12 mouse cellular contexts compared by ENCODE assay signal in genomic region chr6:90624184-90624583, GRCm38 (mm10). TPM values are rescaled to one million over a fixed set of nuclear protein-coding genes. Genes with fewer than 3 reads are reported as not detected.
DNase-seq lines count a peak whose midpoint lies in the region; ATAC-seq and TF ChIP-seq lines count a peak whose summit lies in the region.
"Had no signal": no experiment of that assay in that cellular context is flagged by ENCODE, and none has a peak within 500 bp of the region (broad histone marks: within the 10 kb centered on the region; RNA-seq: fewer than 3 reads in every experiment).

No protein-coding gene starts in this region.

- H3K4me2 ChIP-seq in liver, embryonic 12.5 days, result peak overlapping the region; percentile 83
- no peak overlapping the region for H3K4me2 ChIP-seq in midbrain, embryonic 14.5 days (ENCODE audit: low read length)
- H3K4me2 ChIP-seq: midbrain, embryonic 12.5 days had no signal

- no peaks in the 10 kb centered on the region for H3K27me3 ChIP-seq in G1E (ENCODE audit: insufficient read depth, low read length)
- H3K27me3 ChIP-seq in liver, embryonic 12.5 days (replicated peaks), result no peaks in the 10 kb centered on the region
- no peaks in the 10 kb centered on the region for H3K27me3 ChIP-seq in midbrain, embryonic 14.5 days (ENCODE audit: control insufficient read depth, insufficient read depth, low read length)
- H3K27me3 ChIP-seq: heart, embryonic 13.5 days; midbrain, embryonic 12.5 days had no signal

- peak overlapping the region; percentile 71 for H3K9ac ChIP-seq in liver, embryonic 12.5 days
- no peak overlapping the region for H3K9ac ChIP-seq in midbrain, embryonic 14.5 days (replicated peaks; ENCODE audit: low read length)
- H3K9ac ChIP-seq: midbrain, embryonic 12.5 days had no signal

- intact Hi-C loops in left cerebral cortex, postnatal 36 days (cut with DNase I), result no loop called here

- DNase-seq in cerebellum, postnatal 10 days, result peak; percentile 58 to 70
- DNase-seq in G1E (ENCODE audit: low spot score), result peak; percentile 34
- DNase-seq in gastrocnemius, postnatal 4 days (ENCODE audit: low spot score in 2 of 2), result peak; percentile 64 to 82
- no peak for DNase-seq in midbrain, embryonic 14.5 days
- DNase-seq in left cerebral cortex, postnatal 36 days (ENCODE audit: low spot score in 2 of 2), result no peak
- DNase-seq: layer of hippocampus, adult 9-11 months; retina, postnatal 1 day had no signal

- no peaks in the 10 kb centered on the region for H3K9me3 ChIP-seq in G1E (replicated peaks)
- no peaks in the 10 kb centered on the region for H3K9me3 ChIP-seq in liver, embryonic 12.5 days (replicated peaks)
- no peaks in the 10 kb centered on the region for H3K9me3 ChIP-seq in midbrain, embryonic 14.5 days (ENCODE audit: control insufficient read depth, low read length)
- H3K9me3 ChIP-seq: heart, embryonic 13.5 days; midbrain, embryonic 12.5 days had no signal

- peak overlapping the region; percentile 99 for H3K27ac ChIP-seq in liver, embryonic 12.5 days
- no peak overlapping the region for H3K27ac ChIP-seq in midbrain, embryonic 14.5 days (replicated peaks; ENCODE audit: low read depth, low read length)
- H3K27ac ChIP-seq: midbrain, embryonic 12.5 days had no signal

- no peak for TF ChIP-seq CTCF in G1E (IDR thresholded peaks at IDR 0.05; ENCODE audit: low read depth, low read length)

- 32% methylated on average over 6 of the region's 6 CpGs for WGBS in liver, embryonic 12.5 days (ENCODE audit: insufficient replicate concordance)
- 91% methylated on average over 6 of the region's 6 CpGs for WGBS in midbrain, embryonic 14.5 days

- ATAC-seq in cerebellum, adult (ENCODE audit: insufficient number of reproducible peaks, low FRiP score, low TSS enrichment), result no peak
- no peak; the same call in 1 of the 2 replicates for ATAC-seq in G1E (ENCODE audit: extremely low read depth, insufficient number of reproducible peaks, low FRiP score, poor library complexity, severe bottlenecking)
- ATAC-seq in liver, embryonic 12.5 days, result no peak
- no peak for ATAC-seq in midbrain, embryonic 14.5 days (ENCODE audit: low FRiP score, low TSS enrichment)
- ATAC-seq in CD4-positive, CD25-positive, alpha-beta regulatory T cell, adult 4 months, result no peak

- H3K4me3 ChIP-seq in G1E (ENCODE audit: low read depth, low read length), result peak overlapping the region; percentile 65; the same call in 1 of the 2 replicates
- H3K4me3 ChIP-seq in liver, embryonic 12.5 days, result peak overlapping the region; percentile 68
- no peak overlapping the region for H3K4me3 ChIP-seq in midbrain, embryonic 14.5 days (replicated peaks; ENCODE audit: low read depth, low read length)
- H3K4me3 ChIP-seq: heart, embryonic 13.5 days; midbrain, embryonic 12.5 days had no signal

- peaks cover 97% of the 10 kb centered on the region for H3K4me1 ChIP-seq in G1E (ENCODE audit: insufficient read depth, low read depth, low read length)
- peaks cover 99% of the 10 kb centered on the region for H3K4me1 ChIP-seq in liver, embryonic 12.5 days
- H3K4me1 ChIP-seq in midbrain, embryonic 14.5 days (ENCODE audit: control insufficient read depth, insufficient read depth, low read length), result no peaks in the 10 kb centered on the region; the same call in 1 of the 2 replicates

- peaks cover 89% of the 10 kb centered on the region for H3K36me3 ChIP-seq in G1E (replicated peaks)
- H3K36me3 ChIP-seq in liver, embryonic 12.5 days, result peaks cover 46% of the 10 kb centered on the region
- no peaks in the 10 kb centered on the region for H3K36me3 ChIP-seq in midbrain, embryonic 14.5 days (ENCODE audit: control insufficient read depth, insufficient read depth, low read length)
- H3K36me3 ChIP-seq: midbrain, embryonic 12.5 days had no signal

RNA-seq across cellular contexts. Expression of gene Slc41a3, which starts 19.7 kb away (rescaled TPM):
- total RNA-seq in G1E (2014; fragmentation: Nextera tagmentation), result 51.0 and 55.7 TPM in 2 replicates
- total RNA-seq in G1E (2017), result 47.7 and 50.2 TPM in 2 replicates
- polyA plus RNA-seq in G1E (2012), result 84.7 and 85.1 TPM in 2 replicates
- total RNA-seq in gastrocnemius, postnatal 4 days (2021), result 10 to 100 TPM; 21.6 to 25.0 TPM
- polyA plus RNA-seq in liver, embryonic 12.5 days (2016; fragmentation: Nextera tagmentation; extraction: Ambion mirVana), result 39.7 and 42.4 TPM in 2 replicates
- polyA plus RNA-seq in midbrain, embryonic 14.5 days (2014; fragmentation: Nextera tagmentation; extraction: Ambion mirVana), result 4.7 and 5.3 TPM in 2 replicates
- 10 to 100 TPM in 1 of 2 experiments, 1 to 10 TPM in 1; 8.2 to 11.8 TPM for polyA plus RNA-seq in CD4-positive, CD25-positive, alpha-beta regulatory T cell, adult 4 months (2017; shearing (Covaris generic))
- 1 to 10 TPM; 4.4 to 6.0 TPM for total RNA-seq in left cerebral cortex, postnatal 36 days (2021)

Comparison
In these comparisons a context has a peak if more than half of its experiments do, and no peak if none do; other contexts are left out.
1. DNase-seq: peak in cerebellum, postnatal 10 days (2 of 2), G1E (single experiment) and gastrocnemius, postnatal 4 days (2 of 2); none in midbrain, embryonic 14.5 days (single experiment) and left cerebral cortex, postnatal 36 days (0 of 2).